ENCODE assay signal across 14 mouse cellular contexts in genomic region chr2:7438721-7439282, GRCm38 (mm10).
DNase-seq lines count a peak whose midpoint lies in the region; ATAC-seq lines count a peak whose summit lies in the region.
"Had no signal": no experiment of that assay in that cellular context is flagged by ENCODE, and none has a peak within 500 bp of the region (broad histone marks: within the 10 kb centered on the region; RNA-seq: fewer than 3 reads in every experiment).

No protein-coding gene starts in this region.

- H3K9ac ChIP-seq in midbrain, embryonic 15.5 days, result no peak overlapping the region
- no peak overlapping the region for H3K9ac ChIP-seq in midbrain, embryonic 11.5 days (ENCODE audit: low read length)
- H3K9ac ChIP-seq: liver, postnatal 0 days; stomach, embryonic 15.5 days had no signal

- 55% methylated on average over 8 of the region's 8 CpGs for WGBS in midbrain, embryonic 15.5 days
- WGBS in midbrain, embryonic 11.5 days, result 93% methylated on average over 8 of the region's 8 CpGs
- WGBS in hindbrain, embryonic 10.5 days, result 91% methylated on average over 8 of the region's 8 CpGs

- H3K9me3 ChIP-seq in midbrain, embryonic 15.5 days, result no peaks in the 10 kb centered on the region
- no peaks in the 10 kb centered on the region for H3K9me3 ChIP-seq in midbrain, embryonic 11.5 days (ENCODE audit: control insufficient read depth, low read length)
- H3K9me3 ChIP-seq in hindbrain, embryonic 10.5 days, result no peaks in the 10 kb centered on the region
- H3K9me3 ChIP-seq: stomach, embryonic 15.5 days had no signal

- peak; percentile 54; the same call in 1 of the 2 replicates for ATAC-seq in midbrain, embryonic 15.5 days (replicated peaks)
- no peak for ATAC-seq in midbrain, embryonic 11.5 days (ENCODE audit: low FRiP score)
- ATAC-seq in erythroid progenitor cell, adult 5-6 weeks (replicated peaks; ENCODE audit: low FRiP score, poor library complexity, severe bottlenecking), result no peak
- ATAC-seq: liver, postnatal 0 days had no signal

- no peak overlapping the region for H3K4me3 ChIP-seq in midbrain, embryonic 15.5 days
- H3K4me3 ChIP-seq in midbrain, embryonic 11.5 days (ENCODE audit: low read depth, low read length), result no peak overlapping the region
- H3K4me3 ChIP-seq in hindbrain, embryonic 10.5 days, result no peak overlapping the region
- H3K4me3 ChIP-seq: erythroblast, embryonic 14.5 days; stomach, embryonic 15.5 days had no signal

- no peaks in the 10 kb centered on the region for H3K36me3 ChIP-seq in midbrain, embryonic 15.5 days (replicated peaks)
- no peaks in the 10 kb centered on the region for H3K36me3 ChIP-seq in midbrain, embryonic 11.5 days (ENCODE audit: control insufficient read depth, insufficient read depth, low read length)
- H3K36me3 ChIP-seq in hindbrain, embryonic 10.5 days, result no peaks in the 10 kb centered on the region
- H3K36me3 ChIP-seq: stomach, embryonic 15.5 days had no signal

- no peak for DNase-seq in midbrain, embryonic 11.5 days (ENCODE audit: low spot score, missing footprints)
- DNase-seq in frontal cortex, postnatal 36 days (ENCODE audit: low spot score in 2 of 2), result peak; percentile 36 to 79
- peak; percentile 65 to 71 for DNase-seq in left cerebral cortex, adult 9 months (ENCODE audit: low spot score in 2 of 2)
- DNase-seq in right cerebral cortex, postnatal 4 days, result peak; percentile 7
- DNase-seq in heart, adult 11 months, result no peak
- DNase-seq in hindbrain, embryonic 10.5 days (ENCODE audit: low spot score), result no peak
- DNase-seq: cerebellum, adult 18-20 months; embryo, embryonic 11 days; kidney, adult 2 months; liver, postnatal 0 days had no signal

- no peak overlapping the region for H3K4me2 ChIP-seq in midbrain, embryonic 15.5 days
- no peak overlapping the region for H3K4me2 ChIP-seq in midbrain, embryonic 11.5 days
- H3K4me2 ChIP-seq: stomach, embryonic 15.5 days had no signal

- H3K4me1 ChIP-seq in midbrain, embryonic 15.5 days, result no peaks in the 10 kb centered on the region
- no peaks in the 10 kb centered on the region for H3K4me1 ChIP-seq in midbrain, embryonic 11.5 days (ENCODE audit: control insufficient read depth, insufficient read depth, low read length)
- H3K4me1 ChIP-seq in hindbrain, embryonic 10.5 days (replicated peaks), result no peaks in the 10 kb centered on the region
- H3K4me1 ChIP-seq: stomach, embryonic 15.5 days had no signal

- no peaks in the 10 kb centered on the region for H3K27me3 ChIP-seq in midbrain, embryonic 15.5 days (replicated peaks)
- no peaks in the 10 kb centered on the region for H3K27me3 ChIP-seq in midbrain, embryonic 11.5 days (ENCODE audit: control insufficient read depth, insufficient read depth, low read length)
- no peaks in the 10 kb centered on the region for H3K27me3 ChIP-seq in hindbrain, embryonic 10.5 days (ENCODE audit: insufficient read depth, poor library complexity, severe bottlenecking)
- H3K27me3 ChIP-seq: stomach, embryonic 15.5 days had no signal

- no peak overlapping the region for H3K27ac ChIP-seq in midbrain, embryonic 15.5 days
- no peak overlapping the region for H3K27ac ChIP-seq in midbrain, embryonic 11.5 days (ENCODE audit: low read depth, low read length)
- no peak overlapping the region for H3K27ac ChIP-seq in hindbrain, embryonic 10.5 days
- H3K27ac ChIP-seq: stomach, embryonic 15.5 days had no signal

Comparison
In these comparisons a context has a peak if more than half of its experiments do, and no peak if none do; other contexts are left out.
1. DNase-seq: peak in frontal cortex, postnatal 36 days (2 of 2), left cerebral cortex, adult 9 months (2 of 2) and right cerebral cortex, postnatal 4 days (single experiment); none in midbrain, embryonic 11.5 days (single experiment), heart, adult 11 months (single experiment) and hindbrain, embryonic 10.5 days (single experiment).